Comparison of ENCODE assay signal across 23 mouse cellular contexts in the genomic region with DNA sequence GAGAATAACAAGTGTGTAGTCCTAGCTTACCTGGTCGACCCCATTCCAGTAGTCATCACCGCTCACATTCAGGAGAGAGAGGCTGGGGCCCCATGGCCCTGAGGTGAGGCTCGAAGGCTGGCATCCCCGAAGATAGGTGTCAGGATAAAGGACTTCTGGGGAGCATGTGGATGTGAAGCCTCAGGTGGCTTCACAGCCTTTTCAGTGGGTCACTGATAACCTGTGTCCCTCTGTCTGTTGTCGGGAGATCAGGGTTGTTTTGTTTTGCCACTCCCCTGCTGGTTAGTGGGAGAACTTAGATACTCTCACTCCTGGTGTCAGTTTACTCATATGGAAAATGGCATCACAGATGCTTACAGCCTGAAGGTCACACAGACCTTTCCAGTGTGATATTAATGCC. TPM values are rescaled to one million over a fixed set of nuclear protein-coding genes. Genes with fewer than 3 reads are reported as not detected.
DNase-seq lines count a peak whose midpoint lies in the region; ATAC-seq and TF ChIP-seq lines count a peak whose summit lies in the region.
"Had no signal": no experiment of that assay in that cellular context is flagged by ENCODE, and none has a peak within 500 bp of the region (broad histone marks: within the 10 kb centered on the region; RNA-seq: fewer than 3 reads in every experiment).

No protein-coding gene starts in this region.

- H3K4me2 ChIP-seq in lung, postnatal 0 days (replicated peaks; ENCODE audit: low read depth, low read length): 0 out of 2 replicates have a peak overlapping the region, but pooled peaks have one; percentile 14
- H3K4me2 ChIP-seq in liver, postnatal 0 days (ENCODE audit: low read depth, low read length): peak overlapping the region; percentile 24
- H3K4me2 ChIP-seq: embryonic facial prominence, embryonic 12.5 days; forebrain, embryonic 13.5 days; intestine, embryonic 15.5 days had no signal

- no peaks in the 10 kb centered on the region for H3K9me3 ChIP-seq in lung, postnatal 0 days (ENCODE audit: low read length)
- H3K9me3 ChIP-seq in MEL (replicated peaks; ENCODE audit: insufficient read depth, low read length): no peaks in the 10 kb centered on the region
- H3K9me3 ChIP-seq in liver, postnatal 0 days (ENCODE audit: low read length): no peaks in the 10 kb centered on the region
- H3K9me3 ChIP-seq: embryonic facial prominence, embryonic 12.5 days; forebrain, embryonic 13.5 days; intestine, embryonic 15.5 days had no signal

- peaks cover 17% of the 10 kb centered on the region for H3K79me2 ChIP-seq in MEL (ENCODE audit: control insufficient read depth, insufficient read depth, low read length, poor library complexity)

- no peak for DNase-seq in lung, postnatal 0 days (ENCODE audit: low spot score)
- DNase-seq in lung, postnatal 25 days (ENCODE audit: low spot score): no peak
- peak; percentile 47 for DNase-seq in MEL (ENCODE audit: low read depth, low spot score)
- DNase-seq in liver, postnatal 0 days: no peak
- DNase-seq in layer of hippocampus, postnatal 14 days (ENCODE audit: low spot score in 2 of 2): no peak
- DNase-seq in MN1 (ENCODE audit: low spot score): no peak
- DNase-seq in thymus, postnatal 36 days: no peak
- DNase-seq: adrenal gland, postnatal 36 days; cerebellum, adult 2 months; heart, adult 2 months; kidney, adult 9 months; kidney, postnatal 25 days; lung, adult 2 months; right cerebral cortex, postnatal 4 days; thymus, adult 2 months had no signal

- no peak overlapping the region for H3K9ac ChIP-seq in lung, postnatal 0 days (replicated peaks; ENCODE audit: low read depth)
- H3K9ac ChIP-seq in MEL (ENCODE audit: control insufficient read depth, low read depth, low read length, poor library complexity, severe bottlenecking): peak overlapping the region; percentile 48
- H3K9ac ChIP-seq in liver, postnatal 0 days (replicated peaks): no peak overlapping the region
- H3K9ac ChIP-seq: embryonic facial prominence, embryonic 12.5 days; forebrain, embryonic 13.5 days; intestine, embryonic 15.5 days had no signal

- WGBS in lung, postnatal 0 days: 60% methylated on average over 5 of the region's 5 CpGs
- WGBS in liver, postnatal 0 days (ENCODE audit: insufficient replicate concordance): 43% methylated on average over 5 of the region's 5 CpGs

- H3K27me3 ChIP-seq in lung, postnatal 0 days (replicated peaks; ENCODE audit: insufficient read depth, low read length): no peaks in the 10 kb centered on the region
- no peaks in the 10 kb centered on the region for H3K27me3 ChIP-seq in MEL (ENCODE audit: control insufficient read depth in 1 of 2, insufficient read depth in 2 of 2, low read length in 2 of 2)
- 0 out of 2 replicates have a peak, but pooled peaks cover 4% of the 10 kb centered on the region for H3K27me3 ChIP-seq in liver, postnatal 0 days (ENCODE audit: insufficient read depth, low read length)
- H3K27me3 ChIP-seq: embryonic facial prominence, embryonic 12.5 days; forebrain, embryonic 13.5 days; intestine, embryonic 15.5 days had no signal

- TF ChIP-seq EP300 in lung, postnatal 0 days (IDR thresholded peaks at IDR 0.05): no peak
- peak in 1 of 2 experiments; percentile 52; a peak in 1 of 4 replicates for TF ChIP-seq EP300 in MEL (IDR thresholded peaks at IDR 0.05; ENCODE audit: low read depth in 1 of 2, low read length in 2 of 2)
- TF ChIP-seq EP300 in liver, postnatal 0 days (IDR thresholded peaks at IDR 0.05; ENCODE audit: low read depth): no peak

- H3K4me3 ChIP-seq in lung, postnatal 0 days (ENCODE audit: low read depth, low read length): no peak overlapping the region
- peak overlapping the region; percentile 23 to 36 for H3K4me3 ChIP-seq in MEL (ENCODE audit: control insufficient read depth in 1 of 2, insufficient read depth in 1 of 2, low read depth in 2 of 2, low read length in 2 of 2)
- H3K4me3 ChIP-seq in bone marrow macrophage, adult 2 months (ENCODE audit: insufficient read depth, low read length): peak overlapping the region; percentile 40
- no peak overlapping the region for H3K4me3 ChIP-seq in liver, postnatal 0 days (ENCODE audit: low read depth, low read length)
- H3K4me3 ChIP-seq: embryonic facial prominence, embryonic 12.5 days; erythroblast, embryonic 14.5 days; forebrain, embryonic 13.5 days; heart, adult 2 months; intestine, embryonic 15.5 days; left cerebral cortex, adult 2 months; myocyte had no signal

- no peak for TF ChIP-seq RAD21 in MEL (IDR thresholded peaks at IDR 0.05; ENCODE audit: low read depth, low read length)

- H3K36me3 ChIP-seq in lung, postnatal 0 days (ENCODE audit: insufficient read depth, low read length): no peaks in the 10 kb centered on the region
- peaks cover 0 to 39% of the 10 kb centered on the region in 2 experiments; a peak in 2 of 4 replicates for H3K36me3 ChIP-seq in MEL (ENCODE audit: control insufficient read depth in 1 of 2, insufficient read depth in 2 of 2, low read length in 2 of 2)
- H3K36me3 ChIP-seq in liver, postnatal 0 days (replicated peaks; ENCODE audit: insufficient read depth, low read length): no peaks in the 10 kb centered on the region; the same call in 1 of the 2 replicates
- H3K36me3 ChIP-seq: intestine, embryonic 15.5 days had no signal

- H3K27ac ChIP-seq in lung, postnatal 0 days (ENCODE audit: low read length): no peak overlapping the region
- H3K27ac ChIP-seq in MEL (ENCODE audit: control insufficient read depth, low read depth, low read length): peak overlapping the region; percentile 90
- peak overlapping the region; percentile 82 for H3K27ac ChIP-seq in bone marrow macrophage, adult 2 months (ENCODE audit: insufficient read depth, low read depth, low read length)
- H3K27ac ChIP-seq in liver, postnatal 0 days (ENCODE audit: low read depth): peak overlapping the region; percentile 35; the same call in 1 of the 2 replicates
- H3K27ac ChIP-seq: embryonic facial prominence, embryonic 12.5 days; forebrain, embryonic 13.5 days; heart, adult 2 months; intestine, embryonic 15.5 days; left cerebral cortex, adult 2 months had no signal

- H3K4me1 ChIP-seq in lung, postnatal 0 days (ENCODE audit: insufficient read depth, low read depth, low read length): peaks cover 16% of the 10 kb centered on the region; the same call in 1 of the 2 replicates
- peaks cover 27 to 34% of the 10 kb centered on the region in 2 experiments for H3K4me1 ChIP-seq in MEL (ENCODE audit: control insufficient read depth in 1 of 2, insufficient read depth in 2 of 2, low read length in 2 of 2)
- H3K4me1 ChIP-seq in bone marrow macrophage, adult 2 months (ENCODE audit: control insufficient read depth, insufficient read depth, low read length): peaks cover 38% of the 10 kb centered on the region
- H3K4me1 ChIP-seq in liver, postnatal 0 days (ENCODE audit: insufficient read depth): peaks cover 20% of the 10 kb centered on the region

- TF ChIP-seq CTCF in lung, postnatal 0 days (IDR thresholded peaks at IDR 0.05): no peak
- no peak for TF ChIP-seq CTCF in MEL (IDR thresholded peaks at IDR 0.05 in 2 of 3, conservative IDR thresholded peaks at IDR 0.05 in 1 of 3; ENCODE audit: control insufficient read depth in 1 of 3, insufficient read depth in 1 of 3, low read depth in 2 of 3, low read length in 3 of 3, poor library complexity in 1 of 3, severe bottlenecking in 1 of 3)
- TF ChIP-seq CTCF in bone marrow macrophage, adult 2 months (IDR thresholded peaks at IDR 0.05; ENCODE audit: low read depth, low read length): no peak
- TF ChIP-seq CTCF in liver, postnatal 0 days (IDR thresholded peaks at IDR 0.05; ENCODE audit: low read depth): no peak

- no peak for TF ChIP-seq POLR2A in MEL (IDR thresholded peaks at IDR 0.05; ENCODE audit: control insufficient read depth in 1 of 2, insufficient read depth in 1 of 2, low read depth in 1 of 2, low read length in 2 of 2, poor library complexity in 1 of 2)
- TF ChIP-seq POLR2A in bone marrow macrophage, adult 2 months (IDR thresholded peaks at IDR 0.05; ENCODE audit: borderline replicate concordance, low read depth, low read length): no peak

- no peak for ATAC-seq in lung, postnatal 0 days
- ATAC-seq in liver, postnatal 0 days: peak; percentile 3; the same call in 1 of the 2 replicates
- ATAC-seq: activated CD4-positive, CD25-positive, alpha-beta regulatory T cell, adult 4 months; forebrain, embryonic 13.5 days; intestine, embryonic 15.5 days had no signal

TF ChIP-seq in MEL, 35 proteins besides CTCF, POLR2A, EP300 and RAD21:
- peak; percentile 39; the same call in 1 of the 2 replicates for TF ChIP-seq TAL1 (IDR thresholded peaks at IDR 0.05; ENCODE audit: low read length)
- 0 out of 2 replicates have a peak, but pooled peaks have one; percentile 79 for TF ChIP-seq CHD1 (IDR thresholded peaks at IDR 0.05; ENCODE audit: low read depth, low read length)
- TF ChIP-seq GATA1 (IDR thresholded peaks at IDR 0.05; ENCODE audit: low read depth, low read length): 0 out of 2 replicates have a peak, but pooled peaks have one; percentile 19
- no peak for TF ChIP-seq MEF2A (IDR thresholded peaks at IDR 0.05; ENCODE audit: extremely low read depth, insufficient replicate concordance, low read depth, low read length, poor library complexity, severe bottlenecking)

RNA-seq across cellular contexts. Expression of gene Igf1r, which starts 32.9 kb away (rescaled TPM):
- 15.9 and 18.8 TPM in 2 replicates for polyA plus RNA-seq in lung, postnatal 0 days (2015; fragmentation: Nextera tagmentation; extraction: Ambion mirVana)
- total RNA-seq in MEL (2012; rRNA removed): 11.9 and 13.8 TPM in 2 replicates
- polyA plus RNA-seq in MEL (2012; ENCODE audit: insufficient read depth in 1 of 2, insufficient read length in 2 of 2, low read depth in 1 of 2, low replicate concordance in 2 of 2, missing spikeins in 1 of 2): 10 to 100 TPM in 1 of 2 experiments, not detected in 1; 11.8 TPM
- polyA plus RNA-seq in bone marrow macrophage, adult 2 months (2012; ENCODE audit: insufficient read depth, insufficient read length, missing spikeins): 5.4 and 6.0 TPM in 2 replicates
- polyA plus RNA-seq in liver, postnatal 0 days (2015; fragmentation: Nextera tagmentation; extraction: Ambion mirVana): 2.7 and 2.9 TPM in 2 replicates
- 10 to 100 TPM; 39.0 to 41.0 TPM for total RNA-seq in layer of hippocampus, postnatal 14 days (2021)

Comparison
In these comparisons a context has a peak if more than half of its experiments do, and no peak if none do; other contexts are left out.
1. H3K4me3 ChIP-seq: peak in MEL (2 of 2) and bone marrow macrophage, adult 2 months (single experiment); none in lung, postnatal 0 days (single experiment) and liver, postnatal 0 days (single experiment).